Mouse (Mus musculus): ENCODE measurements around the gene Stra8.

Gene Stra8

DNA sequence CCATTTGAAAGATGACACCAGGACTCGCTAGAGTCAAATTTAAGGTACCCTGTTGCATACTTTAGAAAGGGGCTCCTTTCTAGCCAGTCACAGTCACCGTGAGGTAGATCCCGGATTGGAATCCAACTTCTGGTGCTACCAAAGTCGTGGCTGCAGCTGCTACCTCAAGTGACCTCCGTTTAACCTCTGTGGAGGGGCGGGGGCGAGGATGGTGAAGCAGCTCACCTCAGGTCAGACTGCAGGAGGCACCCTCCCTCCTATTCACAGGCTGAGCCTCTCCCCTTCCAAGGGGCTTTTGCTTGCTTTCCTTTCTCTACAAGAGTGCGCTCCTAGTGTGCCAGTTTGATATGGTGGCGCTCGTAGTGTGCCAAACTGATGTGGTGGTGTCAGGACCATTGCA lies at the start of gene Stra8:
Gene Stra8, plus strand, starts transcription at position 208 of the 400 bp plus-strand sequence.
- peak; percentile 22 for DNase-seq

- no peak for DNase-seq
These were observed 49.2 kb upstream of the Stra8 start for GRCm38 (mm10) chr6:34870724-34871123.

GRCm38 (mm10) chr6:34871929-34872328 lies 48.0 kb upstream of the Stra8 start:
- no peak for DNase-seq

DNA sequence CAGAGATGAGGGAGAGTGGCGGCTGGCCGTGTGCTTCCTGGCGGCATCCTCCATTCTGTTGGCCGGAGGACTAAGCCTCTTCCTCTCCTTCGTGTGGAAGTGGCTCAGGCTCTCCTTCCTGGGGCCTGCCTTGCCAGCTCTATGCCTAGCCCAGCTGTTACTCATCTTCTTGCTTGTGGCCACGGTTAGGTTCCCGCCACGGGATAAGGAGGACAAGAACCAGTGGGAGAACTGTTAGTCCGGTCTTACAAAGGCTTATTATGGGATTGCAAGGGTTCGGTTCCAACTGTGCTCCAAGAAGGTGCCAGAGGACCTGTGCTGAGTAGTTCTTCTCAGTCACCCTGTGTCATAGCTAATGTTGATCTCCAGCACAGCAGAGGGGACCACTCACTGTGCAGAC lies 47.1 kb upstream of the Stra8 start:
- no peak for DNase-seq

DNA sequence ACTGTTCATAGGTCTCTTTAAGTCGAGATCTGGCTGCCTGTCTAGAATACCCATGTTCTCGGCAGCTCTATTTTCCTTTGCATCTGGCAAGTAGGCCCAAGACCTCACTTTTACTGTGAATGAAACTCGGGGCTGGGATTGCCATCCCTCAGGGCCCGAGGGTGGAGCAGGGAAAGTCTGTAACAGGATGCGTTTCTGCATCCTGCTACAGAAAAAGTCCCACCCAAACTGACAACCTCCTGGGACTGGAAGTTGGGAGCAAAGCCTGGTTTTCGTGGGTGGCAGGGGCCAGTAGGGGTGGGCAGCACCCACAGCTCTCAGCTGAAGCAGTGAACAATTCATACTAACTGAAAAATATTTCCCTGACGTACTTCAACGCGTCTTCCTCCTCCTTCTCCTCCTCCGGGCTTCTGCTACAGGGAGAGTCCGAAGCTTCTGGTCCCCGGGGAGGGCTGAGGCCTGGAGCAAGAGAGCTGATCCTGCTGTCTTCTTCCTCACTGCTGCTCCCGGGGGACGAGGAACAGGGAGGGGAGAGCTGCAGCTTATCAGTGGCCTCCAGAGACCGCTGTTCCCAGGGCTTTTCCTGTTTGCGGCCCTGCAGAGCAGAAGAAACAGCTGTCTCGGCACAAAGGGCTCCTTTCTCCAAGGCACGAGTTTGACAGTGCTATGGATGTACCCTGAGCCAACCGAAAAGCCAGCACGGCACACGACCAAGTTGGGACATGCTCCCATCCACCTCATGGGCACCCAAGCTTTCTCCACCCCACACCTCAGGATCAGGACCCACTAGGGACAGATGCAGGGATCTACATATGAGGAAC lies 45.7 kb upstream of the Stra8 start:
- no peak for DNase-seq

- no peak for DNase-seq
These were observed 44.6 kb upstream of the Stra8 start for GRCm38 (mm10) chr6:34875268-34875761.

DNA sequence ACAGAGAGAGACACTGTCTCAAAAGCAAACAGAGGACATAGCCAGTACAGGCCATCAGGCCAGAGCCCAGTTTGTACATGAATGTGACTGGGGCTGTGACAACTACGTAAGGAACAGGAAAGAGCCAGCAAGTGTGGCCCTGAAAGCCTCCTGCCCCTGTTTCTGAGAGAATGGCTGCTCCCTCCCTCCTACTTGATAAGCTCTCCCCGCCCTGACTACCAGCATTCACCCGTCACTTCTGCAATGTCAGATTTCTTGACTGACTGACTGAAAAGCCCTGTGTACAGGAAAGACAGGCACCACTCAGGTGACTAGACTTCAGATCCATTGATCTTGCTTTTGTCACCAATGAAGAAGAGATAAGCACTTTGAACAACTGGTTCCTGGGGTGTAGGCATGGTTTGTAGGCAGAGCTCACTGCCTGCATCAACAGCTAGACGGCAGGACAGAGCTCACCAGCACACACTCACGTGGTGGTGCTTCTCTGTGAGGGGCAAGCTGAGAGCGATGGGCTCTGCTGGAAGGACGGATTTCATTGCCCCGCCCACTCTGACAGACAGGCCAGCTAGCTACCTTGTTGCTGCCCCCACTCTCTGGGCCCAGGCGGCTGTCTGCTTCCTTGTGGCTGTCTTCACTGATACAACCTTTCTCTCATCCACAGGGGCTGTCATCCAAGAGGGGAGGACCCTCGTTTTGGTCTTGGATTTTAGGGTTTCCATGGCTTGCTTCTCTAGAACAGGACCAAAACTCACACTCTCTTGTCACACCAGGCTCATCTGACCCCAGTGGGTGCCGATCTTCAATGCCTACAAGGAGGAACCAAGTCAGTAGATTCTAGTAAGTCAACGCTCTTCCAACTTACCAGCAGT lies 43.8 kb upstream of the Stra8 start:
- no peak for DNase-seq

GRCm38 (mm10) chr6:34876835-34877156 lies 43.2 kb upstream of the Stra8 start:
- DNase-seq: no peak

DNA sequence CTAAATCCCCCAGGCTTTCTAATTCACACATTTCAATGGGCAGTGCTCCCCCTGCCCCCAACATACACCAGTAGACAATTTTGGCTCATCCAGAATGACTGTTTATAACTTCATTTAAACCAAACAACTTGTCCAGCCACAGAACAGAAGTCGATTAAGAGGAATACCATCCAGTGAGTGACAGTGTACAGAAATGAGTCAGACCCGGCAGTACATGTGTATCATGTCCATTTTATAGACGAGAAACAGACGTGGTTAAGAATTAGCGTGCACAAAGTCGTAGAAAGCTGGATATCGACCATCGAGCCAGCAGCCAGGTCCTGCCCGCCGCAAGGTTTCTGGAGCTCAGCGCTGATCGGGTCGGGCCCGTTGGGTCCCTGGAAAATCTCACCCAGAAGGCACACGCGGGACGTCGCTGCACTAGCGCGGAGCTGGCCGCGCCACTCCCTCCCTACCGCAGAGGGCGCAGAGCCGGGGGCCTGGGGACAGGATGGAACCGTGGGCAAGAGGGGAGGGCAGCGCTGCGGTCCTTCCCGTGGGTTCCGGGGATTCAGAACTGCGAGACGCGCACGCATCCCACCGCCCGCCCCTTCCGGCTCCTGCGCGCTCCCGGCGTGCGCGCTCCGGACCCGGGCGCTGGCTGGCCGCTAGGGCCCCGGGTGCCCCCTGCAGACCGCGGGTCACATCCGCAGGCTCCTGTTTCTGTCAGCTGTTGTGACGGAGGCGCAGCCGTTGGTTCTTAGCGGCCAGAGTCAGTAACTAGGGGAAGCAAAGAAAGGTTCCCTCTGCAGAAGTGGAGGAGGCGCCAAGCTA lies 42.2 kb upstream of the Stra8 start, which contains the start of gene Cyren:
Gene Cyren, minus strand, starts transcription at position 552 of the 813 bp plus-strand sequence.
- DNase-seq: peak; percentile 96

DNA sequence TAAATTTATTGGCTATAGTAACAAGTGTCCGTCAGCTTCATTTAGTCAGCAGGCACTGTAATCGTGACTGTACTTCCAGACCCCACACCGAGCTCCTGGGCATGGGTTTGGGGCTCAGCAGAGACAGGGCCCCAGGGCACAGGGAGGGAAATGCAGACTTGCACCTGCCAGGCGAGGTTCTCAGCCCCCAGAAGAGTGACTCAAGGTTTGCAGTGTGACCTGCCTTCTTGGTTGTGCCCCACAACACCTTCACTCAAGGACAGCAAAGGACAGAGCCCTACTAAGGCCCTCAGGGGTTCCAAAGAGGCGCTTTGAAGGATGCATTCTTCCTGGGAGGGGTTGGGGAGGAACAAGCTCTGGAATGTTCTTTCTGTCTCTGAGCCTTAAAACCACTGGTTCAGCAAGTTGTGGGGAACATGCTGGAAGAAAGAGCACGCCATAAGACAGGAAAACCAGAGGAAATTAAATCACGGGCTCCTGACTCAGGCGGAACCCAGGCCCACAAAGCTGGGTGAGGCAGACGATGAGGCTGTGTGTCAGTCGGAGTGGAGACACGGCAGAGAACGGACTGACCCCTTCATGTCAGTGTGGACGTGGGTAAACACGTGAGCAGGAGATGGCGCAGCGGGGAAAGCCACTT lies 40.7 kb upstream of the Stra8 start:
- DNase-seq: no peak

- DNase-seq: peak; percentile 57
These were observed 40.0 kb upstream of the Stra8 start for GRCm38 (mm10) chr6:34879911-34880475.

GRCm38 (mm10) chr6:34884724-34885123 lies 35.2 kb upstream of the Stra8 start:
- DNase-seq: no peak

- peak; percentile 55 for DNase-seq
These were observed 32.7 kb upstream of the Stra8 start for GRCm38 (mm10) chr6:34887131-34887850.

- no peak for DNase-seq
These were observed 30.8 kb upstream of the Stra8 start for GRCm38 (mm10) chr6:34889185-34889584.

DNA sequence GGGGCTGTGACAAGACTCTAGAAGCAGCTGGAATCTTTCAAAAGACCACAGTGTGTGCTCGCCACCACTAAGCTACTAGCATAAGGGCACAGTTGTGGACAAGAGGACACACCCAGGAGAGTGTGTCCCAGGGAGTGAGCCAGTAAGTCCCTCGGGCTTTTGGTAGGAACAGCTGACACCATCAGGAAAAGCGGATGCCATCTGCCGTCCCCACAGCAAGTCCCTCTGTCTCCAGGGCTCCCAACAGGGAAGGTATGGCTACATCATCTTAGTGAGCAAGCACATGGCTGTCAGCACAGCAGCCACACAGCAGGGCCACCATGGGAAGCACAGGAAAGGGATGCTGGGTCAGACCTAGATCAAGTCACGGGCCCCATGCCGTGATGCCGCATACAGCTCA lies 24.4 kb upstream of the Stra8 start:
- DNase-seq: no peak

- DNase-seq: no peak
These were observed 23.7 kb upstream of the Stra8 start for GRCm38 (mm10) chr6:34896168-34896780.

- no peak for DNase-seq
These were observed 20.8 kb upstream of the Stra8 start for GRCm38 (mm10) chr6:34899127-34899526.

GRCm38 (mm10) chr6:34900990-34901389 lies 19.0 kb upstream of the Stra8 start:
- DNase-seq: no peak

DNA sequence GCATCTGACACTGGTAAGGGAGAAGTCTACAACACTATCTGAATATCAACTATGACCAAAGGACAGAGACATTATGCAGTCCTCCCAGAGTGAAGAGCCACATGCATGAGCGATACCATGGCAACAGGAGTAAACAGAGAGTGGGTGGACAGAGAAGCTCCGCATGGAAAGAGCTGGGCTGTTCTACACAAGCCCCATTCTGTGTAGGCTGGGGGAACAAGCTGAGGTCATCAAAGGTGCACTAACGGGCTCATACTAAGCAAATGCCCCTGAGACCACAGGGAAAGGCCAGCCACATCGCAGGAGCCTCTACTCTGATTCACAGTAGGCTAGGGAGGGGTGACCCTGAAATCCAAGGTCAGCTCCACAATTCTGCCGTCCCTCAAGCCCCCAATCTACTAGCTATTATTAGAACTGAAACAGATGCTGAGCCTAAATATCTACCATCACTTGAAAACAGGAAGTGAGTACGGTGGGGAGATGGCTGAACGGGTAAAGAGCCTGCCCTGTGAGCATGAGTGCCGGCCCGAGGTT lies 18.0 kb upstream of the Stra8 start:
- DNase-seq: no peak

- no peak for DNase-seq
These were observed 17.4 kb upstream of the Stra8 start for GRCm38 (mm10) chr6:34902578-34902977.

GRCm38 (mm10) chr6:34903441-34903840 lies 16.5 kb upstream of the Stra8 start:
- DNase-seq: no peak
